Mouse (Mus musculus) midbrain, embryonic 14.5 days (tissue): ENCODE measurements around the gene B4galnt3. TPM values are rescaled to one million over a fixed set of nuclear protein-coding genes. Genes with fewer than 3 reads are reported as not detected.

Experiments
- ATAC-seq: fragments of 200-750 bp; cut with Nextera tagmentation; 2 replicates; pipeline ENCODE4 v1.8.0; 2017; ENCODE audit warnings: moderate number of reproducible peaks, moderate library complexity; ENCODE audit not compliant: low FRiP score, low TSS enrichment
- DNase-seq: peaks from one replicate; pipeline ENCODE4 v3.0.0-alpha.2; 2015
- H3K27ac ChIP-seq: fragments of 300-500 bp; sonication (generic); replicated peaks from 2 replicates; pipeline ENCODE4 v1.5.1; 2014; ENCODE audit warnings: mild to moderate bottlenecking, low read depth, low read length, moderate library complexity
- H3K27me3 ChIP-seq: fragments of 300-500 bp; sonication (generic); 2 replicates; pipeline ENCODE4 v1.6.1; 2014; ENCODE audit warnings: low read length, control low read depth, mixed read lengths; ENCODE audit not compliant: control insufficient read depth, insufficient read depth
- H3K36me3 ChIP-seq: fragments of 300-500 bp; sonication (generic); 2 replicates; pipeline ENCODE4 v1.6.1; 2014; ENCODE audit warnings: low read length, control low read depth; ENCODE audit not compliant: control insufficient read depth, insufficient read depth
- H3K4me1 ChIP-seq: fragments of 300-500 bp; sonication (generic); 2 replicates; pipeline ENCODE4 v1.6.1; 2014; ENCODE audit warnings: mild to moderate bottlenecking, antibody characterized with exemption, low read length, control low read depth; ENCODE audit not compliant: control insufficient read depth, insufficient read depth
- H3K4me2 ChIP-seq: fragments of 300-500 bp; sonication (generic); 2 replicates; pipeline ENCODE4 v1.6.1; 2014; ENCODE audit warnings: mild to moderate bottlenecking, low read length, moderate library complexity
- H3K4me3 ChIP-seq: fragments of 300-500 bp; sonication (generic); replicated peaks from 2 replicates; pipeline ENCODE4 v1.5.1; 2014; ENCODE audit warnings: low read depth, low read length
- H3K9ac ChIP-seq: fragments of 300-500 bp; sonication (generic); replicated peaks from 2 replicates; pipeline ENCODE4 v1.6.1; 2014; ENCODE audit warnings: mild to moderate bottlenecking, low read length, moderate library complexity
- H3K9me3 ChIP-seq: fragments of 300-500 bp; sonication (generic); 2 replicates; pipeline ENCODE4 v1.6.1; 2016; ENCODE audit warnings: low read length, control low read depth, mixed read lengths; ENCODE audit not compliant: control insufficient read depth
- WGBS: fragments of 180-500 bp; shearing (Covaris S2); extraction: QIAGEN DNeasy Blood & Tissue Kit; methylation state at CpG from one replicate; pipeline ENCODE4 v1.1.7; 2014; 5-methylcytosine and 5-hydroxymethylcytosine counted together
- polyA plus RNA-seq: library from polyadenylated mRNA; unstranded; fragments of >200 nt; fragmentation: Nextera tagmentation; extraction: Ambion mirVana; gene quantifications from 2 replicates; pipeline ENCODE4 v1.2.1, GENCODE M21; 2014

B4galnt3 gene
- polyA plus RNA-seq, 1 experiment from 2014 or later, result not detected

- Histone ChIP-seq H3K36me3 (no peaks in the 10 kb centered on the region), H3K9me3 (no peaks in the 10 kb centered on the region), H3K4me3 (no peak overlapping the region), H3K9ac (no peak overlapping the region), H3K4me2 (no peak overlapping the region), H3K27me3 (no peaks in the 10 kb centered on the region), H3K4me1 (no peaks in the 10 kb centered on the region), H3K27ac (no peak overlapping the region)
- no peak for ATAC-seq
- DNase-seq, result no peak
- WGBS, result 80% methylated on average over 8 of the region's 8 CpGs
These were observed 51.1 kb downstream of the B4galnt3 start for GRCm38 (mm10) chr6:120243250-120243649.

GRCm38 (mm10) chr6:120242530-120242929 lies 51.8 kb downstream of the B4galnt3 start:
- H3K4me3 ChIP-seq, result no peak overlapping the region
- H3K9ac ChIP-seq, result no peak overlapping the region
- ATAC-seq, result no peak
- no peak overlapping the region for H3K4me2 ChIP-seq
- no peaks in the 10 kb centered on the region for H3K27me3 ChIP-seq
- no peaks in the 10 kb centered on the region for H3K9me3 ChIP-seq
- whole genome bisulfite sequencing, result 89% methylated on average over 8 of the region's 8 CpGs
- H3K36me3 ChIP-seq, result no peaks in the 10 kb centered on the region
- H3K27ac ChIP-seq, result no peak overlapping the region
- DNase-seq, result no peak
- H3K4me1 ChIP-seq, result no peaks in the 10 kb centered on the region

- no peak overlapping the region for H3K4me2 ChIP-seq
- H3K4me3 ChIP-seq, result no peak overlapping the region
- H3K9ac ChIP-seq, result no peak overlapping the region
- no peak for DNase-seq
- no peaks in the 10 kb centered on the region for H3K4me1 ChIP-seq
- no peak overlapping the region for H3K27ac ChIP-seq
- 94% methylated on average over 12 of the region's 12 CpGs for WGBS
- ATAC-seq, result no peak
- H3K27me3 ChIP-seq, result no peaks in the 10 kb centered on the region
- no peaks in the 10 kb centered on the region for H3K9me3 ChIP-seq
- H3K36me3 ChIP-seq, result no peaks in the 10 kb centered on the region
These were observed 52.9 kb downstream of the B4galnt3 start for GRCm38 (mm10) chr6:120241453-120241852.

- no peaks in the 10 kb centered on the region for H3K9me3 ChIP-seq
- ATAC-seq, result no peak
- no peak overlapping the region for H3K4me2 ChIP-seq
- H3K4me1 ChIP-seq, result no peaks in the 10 kb centered on the region
- no peak overlapping the region for H3K4me3 ChIP-seq
- H3K27ac ChIP-seq, result no peak overlapping the region
- no peak overlapping the region for H3K9ac ChIP-seq
- no peaks in the 10 kb centered on the region for H3K36me3 ChIP-seq
- DNase-seq, result no peak
- no peaks in the 10 kb centered on the region for H3K27me3 ChIP-seq
- 88% methylated on average over 5 of the region's 5 CpGs for WGBS
These were observed 53.9 kb downstream of the B4galnt3 start for GRCm38 (mm10) chr6:120240461-120240860.

GRCm38 (mm10) chr6:120235874-120236273 lies 58.5 kb downstream of the B4galnt3 start:
- no peak overlapping the region for H3K4me3 ChIP-seq
- no peak for ATAC-seq
- H3K4me2 ChIP-seq, result no peak overlapping the region
- H3K27ac ChIP-seq, result no peak overlapping the region
- WGBS, result 76% methylated on average over 7 of the region's 7 CpGs
- no peaks in the 10 kb centered on the region for H3K27me3 ChIP-seq
- DNase-seq, result no peak
- no peaks in the 10 kb centered on the region for H3K36me3 ChIP-seq
- H3K9me3 ChIP-seq, result no peaks in the 10 kb centered on the region
- no peak overlapping the region for H3K9ac ChIP-seq
- no peaks in the 10 kb centered on the region for H3K4me1 ChIP-seq

GRCm38 (mm10) chr6:120232885-120233284 lies 61.5 kb downstream of the B4galnt3 start:
- no peak overlapping the region for H3K27ac ChIP-seq
- 96% methylated on average over 6 of the region's 6 CpGs for WGBS
- ATAC-seq, result no peak

GRCm38 (mm10) chr6:120230441-120230840 lies 63.9 kb downstream of the B4galnt3 start:
- DNase-seq (no peak), ATAC-seq (no peak)
- H3K27me3 ChIP-seq, result no peaks in the 10 kb centered on the region
- H3K36me3 ChIP-seq, result no peaks in the 10 kb centered on the region
- H3K4me3 ChIP-seq, result no peak overlapping the region
- H3K4me2 ChIP-seq, result no peak overlapping the region
- H3K27ac ChIP-seq, result no peak overlapping the region
- no peak overlapping the region for H3K9ac ChIP-seq
- no peaks in the 10 kb centered on the region for H3K9me3 ChIP-seq
- 6% methylated on average over 1 of the region's 1 CpGs for WGBS
- H3K4me1 ChIP-seq, result no peaks in the 10 kb centered on the region

More at GRCm38 (mm10) chr6:120232885-120233284, 61.5 kb downstream of the B4galnt3 start:
- Histone ChIP-seq H3K4me1 (no peaks in the 10 kb centered on the region), H3K9me3 (no peaks in the 10 kb centered on the region), H3K36me3 (no peaks in the 10 kb centered on the region), H3K9ac (no peak overlapping the region), H3K4me2 (no peak overlapping the region), H3K4me3 (no peak overlapping the region), H3K27me3 (no peaks in the 10 kb centered on the region)
- DNase-seq, result no peak

- no peaks in the 10 kb centered on the region for H3K9me3 ChIP-seq
- H3K4me3 ChIP-seq, result no peak overlapping the region
- DNase-seq (no peak), ATAC-seq (no peak)
- WGBS, result 72% methylated on average over 7 of the region's 7 CpGs
- no peaks in the 10 kb centered on the region for H3K36me3 ChIP-seq
- no peaks in the 10 kb centered on the region for H3K4me1 ChIP-seq
- no peak overlapping the region for H3K4me2 ChIP-seq
- no peak overlapping the region for H3K27ac ChIP-seq
- no peaks in the 10 kb centered on the region for H3K27me3 ChIP-seq
- H3K9ac ChIP-seq, result no peak overlapping the region
These were observed 64.6 kb downstream of the B4galnt3 start for GRCm38 (mm10) chr6:120229806-120230205.

- DNase-seq, result no peak
These were observed 67.3 kb downstream of the B4galnt3 start for GRCm38 (mm10) chr6:120227068-120227467.

More at GRCm38 (mm10) chr6:120227068-120227467, 67.3 kb downstream of the B4galnt3 start:
- Histone ChIP-seq H3K4me1 (no peaks in the 10 kb centered on the region), H3K4me2 (no peak overlapping the region), H3K4me3 (no peak overlapping the region), H3K9ac (no peak overlapping the region), H3K9me3 (no peaks in the 10 kb centered on the region), H3K27me3 (no peaks in the 10 kb centered on the region), H3K36me3 (no peaks in the 10 kb centered on the region), H3K27ac (no peak overlapping the region)
- no peak for ATAC-seq
- 90% methylated on average over 7 of the region's 7 CpGs for WGBS
